Mouse (Mus musculus) CD4-positive, CD25-positive, alpha-beta regulatory T cell, adult 2 months (primary cell): Measurements from ENCODE around the gene Cspg5.

ENCODE experiments used
- DNase-seq: peaks from one replicate; pipeline ENCODE4 v3.0.0-alpha.2; 2012; ENCODE audit warnings: low read depth, low spot score

The Cspg5 gene

GRCm38 (mm10) chr9:110255407-110256019, 11.9 kb downstream of the Cspg5 start:
- no peak for DNase-seq

- no peak for DNase-seq
Measured at GRCm38 (mm10) chr9:110258646-110259045, 15.1 kb downstream of the Cspg5 start.

GRCm38 (mm10) chr9:110259118-110259517, 15.5 kb downstream of the Cspg5 start:
- DNase-seq = no peak

GRCm38 (mm10) chr9:110263181-110263580, 19.6 kb downstream of the Cspg5 start:
- no peak for DNase-seq

GRCm38 (mm10) chr9:110264991-110265390, 21.4 kb downstream of the Cspg5 start:
- no peak for DNase-seq

GRCm38 (mm10) chr9:110268416-110268815, 24.8 kb downstream of the Cspg5 start:
- DNase-seq = no peak

- DNase-seq = no peak
Measured at GRCm38 (mm10) chr9:110272330-110272729, 28.7 kb downstream of the Cspg5 start.

- DNase-seq = no peak
Measured at GRCm38 (mm10) chr9:110273507-110273906, 29.9 kb downstream of the Cspg5 start.

GRCm38 (mm10) chr9:110275882-110276281, 32.3 kb downstream of the Cspg5 start:
- DNase-seq = peak; percentile 19

GRCm38 (mm10) chr9:110277431-110277881, 33.9 kb downstream of the Cspg5 start:
- DNase-seq = no peak

- DNase-seq = no peak
Measured at GRCm38 (mm10) chr9:110284075-110284697, 40.6 kb downstream of the Cspg5 start.

- no peak for DNase-seq
Measured at GRCm38 (mm10) chr9:110287321-110287924, 43.8 kb downstream of the Cspg5 start.

- no peak for DNase-seq
Measured at GRCm38 (mm10) chr9:110293254-110293718, 49.7 kb downstream of the Cspg5 start.

- DNase-seq = no peak
Measured at GRCm38 (mm10) chr9:110293873-110294415, 50.4 kb downstream of the Cspg5 start.

- no peak for DNase-seq
Measured at GRCm38 (mm10) chr9:110294786-110295185, 51.2 kb downstream of the Cspg5 start.

- DNase-seq = peak; percentile 87
Measured at GRCm38 (mm10) chr9:110296867-110297627, 53.5 kb downstream of the Cspg5 start.

- DNase-seq = peak; percentile 57
Measured at GRCm38 (mm10) chr9:110304516-110304915, 60.9 kb downstream of the Cspg5 start.

GRCm38 (mm10) chr9:110304969-110305651, 61.5 kb downstream of the Cspg5 start, which contains the start of gene Elp6:
TSS of gene Elp6 (plus strand) at chr9:110305173.
- peak; percentile 95 for DNase-seq

GRCm38 (mm10) chr9:110306371-110306770, 62.8 kb downstream of the Cspg5 start:
- DNase-seq = no peak
